ENCODE assay signal across 18 mouse cellular contexts in the genomic region with DNA sequence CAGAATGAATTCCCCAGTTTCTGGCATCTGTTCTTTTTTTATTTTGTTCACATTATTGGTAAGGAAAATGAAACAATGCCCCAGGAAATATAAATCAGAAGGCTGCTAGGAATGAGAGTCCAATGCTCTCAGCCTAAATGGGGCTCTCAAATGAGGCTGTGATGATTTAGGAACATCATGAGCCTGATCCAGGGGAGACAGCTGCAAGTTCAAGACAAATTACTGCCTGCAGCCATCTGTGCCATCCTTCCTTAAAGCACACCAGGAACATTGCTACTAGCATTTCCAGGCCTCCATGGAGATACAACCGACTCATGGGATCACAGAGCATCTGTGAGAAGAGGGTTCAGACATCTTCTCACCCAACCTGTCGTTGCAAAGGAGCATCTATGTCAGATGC.
"Had no signal": no experiment of that assay in that cellular context is flagged by ENCODE, and none has a peak within 500 bp of the region (broad histone marks: within the 10 kb centered on the region; RNA-seq: fewer than 3 reads in every experiment).

No protein-coding gene starts in this region.

- H3K4me1 ChIP-seq: midbrain, embryonic 10.5 days; midbrain, embryonic 12.5 days; neural tube, embryonic 12.5 days had no signal

- ATAC-seq: midbrain, embryonic 16.5 days had no signal

- H3K9ac ChIP-seq: liver, embryonic 14.5 days; lung, embryonic 14.5 days; midbrain, embryonic 12.5 days; neural tube, embryonic 12.5 days had no signal

- H3K36me3 ChIP-seq: midbrain, embryonic 10.5 days; midbrain, embryonic 12.5 days; neural tube, embryonic 12.5 days had no signal

- H3K4me3 ChIP-seq: midbrain, embryonic 10.5 days; midbrain, embryonic 12.5 days; myocyte; neural tube, embryonic 12.5 days had no signal

- H3K9me3 ChIP-seq: midbrain, embryonic 10.5 days; midbrain, embryonic 12.5 days; neural tube, embryonic 12.5 days had no signal

- DNase-seq: lung, adult 18-20 months; lung, embryonic 14.5 days; lung, postnatal 10 days; lung, postnatal 4 days; midbrain, embryonic 14.5 days; retina, postnatal 1 day; right cerebral cortex, adult 18-20 months; right cerebral cortex, postnatal 25 days; right cerebral cortex, postnatal 4 days; spleen, adult 18-20 months; thymus, adult 2 months; thymus, postnatal 36 days had no signal

- H3K4me2 ChIP-seq: lung, embryonic 14.5 days; midbrain, embryonic 12.5 days; neural tube, embryonic 12.5 days had no signal

- H3K27ac ChIP-seq: liver, embryonic 14.5 days; midbrain, embryonic 10.5 days; midbrain, embryonic 12.5 days; neural tube, embryonic 12.5 days had no signal

- H3K27me3 ChIP-seq: midbrain, embryonic 12.5 days; neural tube, embryonic 12.5 days had no signal
